Mouse (Mus musculus) testis, adult 2 months (tissue): ENCODE data around the gene Rxfp4.

Experiments used
- CTCF ChIP-seq: fragments of 200-500 bp; IDR thresholded peaks from 2 replicates; pipeline ENCODE4 v1.5.1; 2012; ENCODE audit warnings: low read depth, mild to moderate bottlenecking, inconsistent platforms, low read length, moderate library complexity; ENCODE audit not compliant: control insufficient read depth, insufficient read depth, insufficient replicate concordance
- POLR2A ChIP-seq: fragments of 200-500 bp; IDR thresholded peaks from 2 replicates; pipeline ENCODE4 v1.6.1; 2012; ENCODE audit warnings: low read depth, mild to moderate bottlenecking, inconsistent platforms, low read length, moderate library complexity; ENCODE audit not compliant: control insufficient read depth

DNA sequence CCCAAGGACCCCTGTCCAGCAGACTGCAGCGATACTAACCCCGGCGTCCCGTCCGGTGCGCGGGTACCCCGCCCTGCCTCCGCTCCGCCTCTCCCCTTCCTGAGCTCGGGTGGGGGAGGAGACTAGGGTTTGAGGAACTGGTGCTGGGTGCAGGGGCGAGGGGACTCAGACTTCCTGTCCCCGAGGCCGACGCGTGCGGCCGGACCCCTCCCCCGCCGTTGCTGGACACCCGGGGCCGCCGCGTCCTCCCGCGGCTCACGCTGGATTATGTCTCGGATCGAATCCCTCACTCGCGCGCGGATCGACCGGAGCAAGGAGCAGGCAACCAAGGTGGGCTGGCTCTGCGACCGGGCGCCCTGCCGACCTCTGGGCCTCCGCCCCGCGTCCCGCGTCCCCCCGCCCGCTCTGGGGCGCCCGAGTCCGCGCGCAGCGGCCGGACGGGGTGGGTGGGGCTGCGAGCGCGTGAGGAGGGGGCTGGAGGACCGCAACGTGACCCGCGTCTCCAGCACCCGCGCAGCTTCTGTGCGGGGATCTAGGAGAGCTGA is 31.9 kb downstream of the Rxfp4 start:
- no peak for TF ChIP-seq POLR2A
- TF ChIP-seq CTCF, result no peak
